Mouse (Mus musculus) bone marrow, adult 2 months (tissue): ENCODE results near the gene Eps8.

Experiments
- CTCF ChIP-seq: fragments of 200-500 bp; IDR thresholded peaks from 2 replicates; pipeline ENCODE4 v1.5.1; 2011; ENCODE audit warnings: low read length, control low read depth; ENCODE audit not compliant: control insufficient read depth, insufficient read depth
- POLR2A ChIP-seq: fragments of 200-500 bp; IDR thresholded peaks from 2 replicates; pipeline ENCODE4 v1.6.1; 2011; ENCODE audit warnings: low read depth, mild to moderate bottlenecking, control low read depth, low read length, borderline replicate concordance; ENCODE audit not compliant: control insufficient read depth

- TF ChIP-seq CTCF (no peak), POLR2A (no peak)
Measured at GRCm38 (mm10) chr6:137504052-137504451, 150.6 kb downstream of the Eps8 start.
